10 mouse cellular contexts compared by ENCODE assay signal in genomic region chr4:115847377-115847776, GRCm38 (mm10). TPM values are rescaled to one million over a fixed set of nuclear protein-coding genes. Genes with fewer than 3 reads are reported as not detected.
A peak's percentile ranks its signal among the peaks of the same experiment; 100 is the strongest.
DNase-seq lines count a peak whose midpoint lies in the region; ATAC-seq and TF ChIP-seq lines count a peak whose summit lies in the region.
"Had no signal": no experiment of that assay in that cellular context is flagged by ENCODE, and none has a peak within 500 bp of the region (broad histone marks: within the 10 kb centered on the region; RNA-seq: fewer than 3 reads in every experiment).

No protein-coding gene starts in this region.

- TF ChIP-seq CTCF in spleen, adult 2 months (IDR thresholded peaks at IDR 0.05; ENCODE audit: extremely low read depth, insufficient read depth, insufficient read length, insufficient replicate concordance): no peak

- H3K4me3 ChIP-seq in spleen, adult 2 months (ENCODE audit: extremely low read depth, insufficient read depth, insufficient read length): no peak overlapping the region
- no peak overlapping the region for H3K4me3 ChIP-seq in neural tube, embryonic 15.5 days (replicated peaks)
- H3K4me3 ChIP-seq: neural tube, embryonic 12.5 days had no signal

- H3K9ac ChIP-seq in neural tube, embryonic 15.5 days (replicated peaks): no peak overlapping the region
- H3K9ac ChIP-seq: neural tube, embryonic 12.5 days had no signal

- peaks cover 11% of the 10 kb centered on the region; the same call in 1 of the 2 replicates for H3K4me1 ChIP-seq in spleen, adult 2 months (ENCODE audit: control insufficient read depth, insufficient read depth, insufficient read length)
- no peaks in the 10 kb centered on the region for H3K4me1 ChIP-seq in neural tube, embryonic 15.5 days
- H3K4me1 ChIP-seq: neural tube, embryonic 12.5 days had no signal

- TF ChIP-seq POLR2A in spleen, adult 2 months (IDR thresholded peaks at IDR 0.05; ENCODE audit: low read depth, low read length): no peak

- no peaks in the 10 kb centered on the region for H3K27me3 ChIP-seq in spleen, adult 2 months (ENCODE audit: control insufficient read depth, insufficient read depth, low read length)
- H3K27me3 ChIP-seq in splenic B cell, adult 2 months (ENCODE audit: control insufficient read depth, insufficient read depth, low read length, poor library complexity, severe bottlenecking): no peaks in the 10 kb centered on the region
- H3K27me3 ChIP-seq in neural tube, embryonic 15.5 days (replicated peaks): no peaks in the 10 kb centered on the region

- 9% methylated on average over 5 of the region's 5 CpGs for WGBS in spleen, adult 2 months
- 56% methylated on average over 5 of the region's 5 CpGs for WGBS in neural tube, embryonic 15.5 days

- H3K9me3 ChIP-seq in neural tube, embryonic 15.5 days (replicated peaks): no peaks in the 10 kb centered on the region
- H3K9me3 ChIP-seq: neural tube, embryonic 12.5 days had no signal

- peak overlapping the region; percentile 68 for H3K27ac ChIP-seq in spleen, adult 2 months (ENCODE audit: insufficient read depth, low read length)
- no peak overlapping the region for H3K27ac ChIP-seq in neural tube, embryonic 15.5 days (replicated peaks)
- H3K27ac ChIP-seq: neural tube, embryonic 12.5 days had no signal

- DNase-seq in heart, adult 9 months (ENCODE audit: low spot score in 2 of 2): peak; percentile 53 to 64
- DNase-seq in heart, postnatal 4 days: no peak
- no peak for DNase-seq in spleen, adult 2 months (ENCODE audit: low read depth in 1 of 2, low spot score in 2 of 2)
- DNase-seq in spleen, postnatal 10 days (ENCODE audit: low spot score in 2 of 2): no peak
- DNase-seq in layer of hippocampus, adult 9-11 months: peak; percentile 83
- peak; percentile 67 for DNase-seq in splenic B cell, adult 2 months (ENCODE audit: low read depth, low spot score)
- no peak for DNase-seq in cerebellum, postnatal 4 days (ENCODE audit: low spot score in 2 of 2)

- ATAC-seq in neural tube, embryonic 15.5 days (ENCODE audit: low FRiP score): no peak

- H3K36me3 ChIP-seq in spleen, adult 2 months (ENCODE audit: control insufficient read depth, insufficient read depth, low read length): peaks cover 21% of the 10 kb centered on the region
- no peaks in the 10 kb centered on the region for H3K36me3 ChIP-seq in splenic B cell, adult 2 months (ENCODE audit: control insufficient read depth, insufficient read depth, low read length, poor library complexity, severe bottlenecking)
- peaks cover 20% of the 10 kb centered on the region for H3K36me3 ChIP-seq in neural tube, embryonic 15.5 days

- no peak overlapping the region for H3K4me2 ChIP-seq in neural tube, embryonic 15.5 days
- H3K4me2 ChIP-seq: neural tube, embryonic 12.5 days had no signal

RNA-seq across cellular contexts. Expression of gene Mknk1, which starts 8.4 kb away (rescaled TPM):
- total RNA-seq in heart, postnatal 4 days (2021): 10 to 100 TPM; 22.1 to 23.6 TPM
- polyA plus RNA-seq in spleen, adult 2 months (2012; rRNA removed): 68.2 and 69.2 TPM in 2 replicates
- polyA plus RNA-seq in neural tube, embryonic 15.5 days (2015; fragmentation: Nextera tagmentation; extraction: Ambion mirVana): 25.3 and 30.3 TPM in 2 replicates

RNA-seq across cellular contexts. Expression of gene Mob3c, which starts 19.5 kb away (rescaled TPM):
- total RNA-seq in heart, postnatal 4 days (2021): 1 to 10 TPM; 6.3 to 8.1 TPM
- polyA plus RNA-seq in spleen, adult 2 months (2012; rRNA removed): 34.5 and 43.3 TPM in 2 replicates
- 8.1 and 8.4 TPM in 2 replicates for polyA plus RNA-seq in neural tube, embryonic 15.5 days (2015; fragmentation: Nextera tagmentation; extraction: Ambion mirVana)

RNA-seq across cellular contexts. Expression of gene Kncn, which starts 36.8 kb away (rescaled TPM):
- not detected for total RNA-seq in heart, postnatal 4 days (2021)
- polyA plus RNA-seq in spleen, adult 2 months (2012; rRNA removed): not detected in 2 replicates
- 0.12 and 0.19 TPM in 2 replicates for polyA plus RNA-seq in neural tube, embryonic 15.5 days (2015; fragmentation: Nextera tagmentation; extraction: Ambion mirVana)
- total RNA-seq: heart, postnatal 10 days had no signal
- polyA plus RNA-seq: neural tube, embryonic 12.5 days had no signal

RNA-seq across cellular contexts. Expression of gene 6430628N08Rik, which starts 43.1 kb away (rescaled TPM):
- total RNA-seq in heart, postnatal 4 days (2021): not detected
- not detected in 2 replicates for polyA plus RNA-seq in spleen, adult 2 months (2012; rRNA removed)
- 1.2 and 1.3 TPM in 2 replicates for polyA plus RNA-seq in neural tube, embryonic 15.5 days (2015; fragmentation: Nextera tagmentation; extraction: Ambion mirVana)
- total RNA-seq: heart, postnatal 10 days had no signal
- polyA plus RNA-seq: neural tube, embryonic 12.5 days had no signal

Comparison
In these comparisons a context has a peak if more than half of its experiments do, and no peak if none do; other contexts are left out.
1. DNase-seq: peak in heart, adult 9 months (2 of 2), layer of hippocampus, adult 9-11 months (single experiment) and splenic B cell, adult 2 months (single experiment); none in heart, postnatal 4 days (single experiment), spleen, adult 2 months (0 of 2), spleen, postnatal 10 days (0 of 2) and cerebellum, postnatal 4 days (0 of 2).